Mouse (Mus musculus) spleen, adult 2 months (tissue): ENCODE measurements at regions not wholly inside any gene's neighbourhood (a gene's known extent, or its start where the extent isn't known, plus 50 kb on each side); places are given as distances from the start of the nearest gene placed in this dataset.

Source experiments
- DNase-seq, 2 experiments: peaks; one replicate each; pipeline versions ENCODE4 v3.0.0 to v3.0.0-alpha.2; 2012 to 2021; ENCODE audit warnings: low spot score in 2 of 2, low read depth in 1 of 2
- H3K27ac ChIP-seq: fragments of 200-500 bp; 2 replicates; pipeline ENCODE4 v1.5.1; 2012; ENCODE audit warnings: low read length, inconsistent platforms; ENCODE audit not compliant: insufficient read depth
- H3K27me3 ChIP-seq: fragments of 200-500 bp; 2 replicates; pipeline ENCODE4 v1.6.1; 2012; ENCODE audit warnings: mild to moderate bottlenecking, moderate library complexity, low read length, inconsistent platforms; ENCODE audit not compliant: control insufficient read depth, insufficient read depth
- H3K36me3 ChIP-seq: fragments of 200-500 bp; 2 replicates; pipeline ENCODE4 v1.6.1; 2012; ENCODE audit warnings: mild to moderate bottlenecking, low read length, inconsistent platforms; ENCODE audit not compliant: control insufficient read depth, insufficient read depth
- H3K4me1 ChIP-seq: fragments of 200-500 bp; 2 replicates; pipeline ENCODE4 v1.6.1; 2011; ENCODE audit warnings: inconsistent platforms; ENCODE audit not compliant: control insufficient read depth, insufficient read depth, insufficient read length
- H3K4me3 ChIP-seq: fragments of 200-500 bp; 2 replicates; pipeline ENCODE4 v1.5.1; 2011; ENCODE audit warnings: mild to moderate bottlenecking, inconsistent platforms; ENCODE audit not compliant: insufficient read depth, insufficient read length; ENCODE audit errors: extremely low read depth
- CTCF ChIP-seq: fragments of 200-500 bp; IDR thresholded peaks from 2 replicates; pipeline ENCODE4 v1.5.1; 2011; ENCODE audit warnings: mild to moderate bottlenecking, inconsistent platforms; ENCODE audit not compliant: insufficient read depth, insufficient read length, insufficient replicate concordance; ENCODE audit errors: extremely low read depth
- POLR2A ChIP-seq: fragments of 200-500 bp; IDR thresholded peaks from 2 replicates; pipeline ENCODE4 v1.6.1; 2011; ENCODE audit warnings: low read depth, low read length, inconsistent platforms
- WGBS: fragments of 180-500 bp; shearing (Covaris S2); methylation state at CpG from one replicate; pipeline ENCODE4 v1.1.7; 2018; 5-methylcytosine and 5-hydroxymethylcytosine counted together

DNA sequence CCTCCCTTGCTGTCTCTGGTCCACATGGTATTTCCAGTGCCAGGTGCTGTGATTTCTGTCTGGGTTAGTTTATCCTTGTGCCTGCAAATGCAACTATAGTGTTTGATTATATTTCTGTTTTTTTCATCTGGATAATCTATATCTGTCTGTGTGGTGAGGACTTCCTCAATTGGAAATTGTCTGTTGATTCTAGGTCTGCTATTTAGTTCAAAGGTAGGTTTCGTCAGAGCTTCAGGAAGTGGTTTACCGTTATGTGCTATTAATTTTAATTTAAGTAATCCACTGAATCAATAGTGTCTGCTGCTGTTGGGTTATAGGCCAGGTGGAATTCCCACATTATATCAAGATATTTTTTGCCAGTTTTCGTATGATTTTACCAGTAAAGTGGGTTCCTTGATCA is 2143.9 kb downstream of the 4930444P10Rik start:
- Histone ChIP-seq H3K4me3 (no peak overlapping the region), H3K36me3 (no peaks in the 10 kb centered on the region), H3K27ac (no peak overlapping the region), H3K27me3 (no peaks in the 10 kb centered on the region), H3K4me1 (no peaks in the 10 kb centered on the region)
- 43% methylated on average over 3 of the region's 3 CpGs for WGBS
- DNase-seq = no peak
- TF ChIP-seq POLR2A (no peak), CTCF (no peak)

GRCm38 (mm10) chr1:13941351-13941750 is 2151.8 kb downstream of the 4930444P10Rik start:
- Histone ChIP-seq H3K4me3 (no peak overlapping the region), H3K36me3 (no peaks in the 10 kb centered on the region), H3K27me3 (no peaks in the 10 kb centered on the region), H3K4me1 (no peaks in the 10 kb centered on the region), H3K27ac (no peak overlapping the region)
- WGBS = 92% methylated on average over 3 of the region's 3 CpGs
- no peak for DNase-seq
- no peak for TF ChIP-seq POLR2A
- TF ChIP-seq CTCF = no peak

GRCm38 (mm10) chr1:13938344-13938743 is 2154.8 kb downstream of the 4930444P10Rik start:
- H3K27me3 ChIP-seq = no peaks in the 10 kb centered on the region
- no peak for DNase-seq
- H3K4me1 ChIP-seq = no peaks in the 10 kb centered on the region
- TF ChIP-seq CTCF (no peak), POLR2A (no peak)
- H3K4me3 ChIP-seq = no peak overlapping the region
- no peak overlapping the region for H3K27ac ChIP-seq
- H3K36me3 ChIP-seq = no peaks in the 10 kb centered on the region

GRCm38 (mm10) chr1:13935938-13936491 is 2157.1 kb downstream of the 4930444P10Rik start:
- no peak overlapping the region for H3K4me3 ChIP-seq
- no peak for DNase-seq
- no peaks in the 10 kb centered on the region for H3K36me3 ChIP-seq
- no peaks in the 10 kb centered on the region for H3K4me1 ChIP-seq
- TF ChIP-seq CTCF (no peak), POLR2A (no peak)
- 80% methylated on average over 4 of the region's 4 CpGs for WGBS
- H3K27me3 ChIP-seq = no peaks in the 10 kb centered on the region
- H3K27ac ChIP-seq = no peak overlapping the region

- Histone ChIP-seq H3K36me3 (no peaks in the 10 kb centered on the region), H3K27me3 (no peaks in the 10 kb centered on the region), H3K4me3 (no peak overlapping the region), H3K27ac (no peak overlapping the region), H3K4me1 (no peaks in the 10 kb centered on the region)
- 86% methylated on average over 2 of the region's 2 CpGs for WGBS
- no peak for TF ChIP-seq CTCF
- TF ChIP-seq POLR2A = no peak
- no peak for DNase-seq
Measured at GRCm38 (mm10) chr1:13928679-13929078, 2164.4 kb downstream of the 4930444P10Rik start.

GRCm38 (mm10) chr1:13927964-13928363 is 2165.2 kb downstream of the 4930444P10Rik start:
- TF ChIP-seq POLR2A = no peak
- no peak for TF ChIP-seq CTCF
- 47% methylated on average over 2 of the region's 2 CpGs for WGBS
- H3K4me3 ChIP-seq = no peak overlapping the region
- H3K4me1 ChIP-seq = no peaks in the 10 kb centered on the region
- no peaks in the 10 kb centered on the region for H3K27me3 ChIP-seq
- no peak for DNase-seq
- no peak overlapping the region for H3K27ac ChIP-seq
- H3K36me3 ChIP-seq = no peaks in the 10 kb centered on the region

GRCm38 (mm10) chr1:13925994-13926393 is 2167.1 kb downstream of the 4930444P10Rik start:
- 81% methylated on average over 2 of the region's 2 CpGs for WGBS
- H3K36me3 ChIP-seq = no peaks in the 10 kb centered on the region
- H3K27ac ChIP-seq = no peak overlapping the region
- H3K27me3 ChIP-seq = no peaks in the 10 kb centered on the region
- no peaks in the 10 kb centered on the region for H3K4me1 ChIP-seq
- no peak for TF ChIP-seq POLR2A
- no peak overlapping the region for H3K4me3 ChIP-seq
- no peak for DNase-seq
